Mouse (Mus musculus) hematopoietic stem cell, adult 5-6 weeks (primary cell): ENCODE results near the gene Prss50. TPM values are rescaled to one million over a fixed set of nuclear protein-coding genes. Genes with fewer than 3 reads are reported as not detected.
A peak's percentile ranks its signal among the peaks of the same experiment; 100 is the strongest.

ENCODE experiments used
- ATAC-seq, 2 experiments: fragments of 125-278 bp in 1 of 2; replicated peaks in 1 of 2; 2 replicates each; pipeline ENCODE4 v1.8.0; 2016 to 2017; ENCODE audit warnings: inconsistent platforms in 2 of 2, mild to moderate bottlenecking in 2 of 2, moderate number of reproducible peaks in 2 of 2, low read depth in 1 of 2, moderate TSS enrichment in 1 of 2; ENCODE audit not compliant: low FRiP score in 2 of 2, poor library complexity in 2 of 2, severe bottlenecking in 2 of 2, insufficient read depth in 1 of 2, low TSS enrichment in 1 of 2
- total RNA-seq: library from RNA; stranded (forward); fragments of 172-1452, 232-1000 nt; gene quantifications from 2 replicates; pipeline ENCODE4 v1.2.3, GENCODE M21; 2017

Gene Prss50
- total RNA-seq, 1 experiment from 2014 or later, result not detected

DNA sequence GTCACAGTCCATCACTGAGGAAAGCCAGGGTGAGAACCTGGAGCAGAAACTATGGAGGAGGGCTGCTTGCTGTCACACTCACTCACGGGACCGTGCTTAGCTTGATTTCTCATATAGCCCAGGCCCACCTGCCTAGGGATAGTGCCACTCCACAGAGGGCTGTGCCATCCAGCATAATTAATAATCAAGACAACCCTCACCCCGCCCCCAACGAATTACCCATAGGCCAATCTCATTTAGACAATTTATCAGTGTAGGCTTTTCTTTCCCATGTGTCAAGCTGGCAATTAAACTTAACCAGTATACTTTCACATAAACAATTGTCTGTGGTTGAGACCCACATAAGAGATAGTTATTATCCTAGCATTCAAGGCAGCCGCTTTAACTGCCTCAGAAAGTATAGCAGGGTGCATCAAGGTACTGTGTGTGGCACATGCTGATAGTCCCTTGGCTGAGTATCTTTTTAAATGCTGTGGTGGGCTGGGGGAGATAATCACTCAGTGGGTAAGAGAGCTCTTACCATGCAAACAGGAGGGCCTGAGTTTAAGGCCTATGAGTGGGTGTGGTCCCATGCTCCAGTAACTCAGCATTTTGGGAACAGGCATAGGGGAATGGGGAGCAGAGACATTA lies 1.3 kb downstream of the Prss50 start:
- peak; percentile 31 to 37; a peak in 1 of 4 replicates for ATAC-seq

DNA sequence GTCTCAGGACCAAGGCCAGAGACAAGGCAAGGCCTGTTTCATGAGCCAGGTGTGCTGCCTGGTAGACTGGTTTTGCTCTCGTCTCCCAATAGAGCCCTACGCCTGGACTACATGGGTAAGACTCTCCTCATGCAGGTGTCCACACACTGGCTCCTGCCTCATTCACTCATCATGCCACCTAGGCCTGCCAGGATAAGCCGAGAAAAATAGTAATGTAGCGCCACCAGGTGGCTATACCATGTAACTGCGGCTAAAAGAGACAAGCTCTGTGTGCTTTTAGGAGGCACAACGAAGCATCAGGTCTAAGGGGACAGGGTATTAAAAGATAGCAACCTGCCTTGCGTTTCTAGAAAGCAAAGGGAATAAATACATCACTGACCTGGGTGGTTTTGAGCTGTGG lies 13.3 kb downstream of the Prss50 start:
- ATAC-seq, result peak; percentile 63 to 66

DNA sequence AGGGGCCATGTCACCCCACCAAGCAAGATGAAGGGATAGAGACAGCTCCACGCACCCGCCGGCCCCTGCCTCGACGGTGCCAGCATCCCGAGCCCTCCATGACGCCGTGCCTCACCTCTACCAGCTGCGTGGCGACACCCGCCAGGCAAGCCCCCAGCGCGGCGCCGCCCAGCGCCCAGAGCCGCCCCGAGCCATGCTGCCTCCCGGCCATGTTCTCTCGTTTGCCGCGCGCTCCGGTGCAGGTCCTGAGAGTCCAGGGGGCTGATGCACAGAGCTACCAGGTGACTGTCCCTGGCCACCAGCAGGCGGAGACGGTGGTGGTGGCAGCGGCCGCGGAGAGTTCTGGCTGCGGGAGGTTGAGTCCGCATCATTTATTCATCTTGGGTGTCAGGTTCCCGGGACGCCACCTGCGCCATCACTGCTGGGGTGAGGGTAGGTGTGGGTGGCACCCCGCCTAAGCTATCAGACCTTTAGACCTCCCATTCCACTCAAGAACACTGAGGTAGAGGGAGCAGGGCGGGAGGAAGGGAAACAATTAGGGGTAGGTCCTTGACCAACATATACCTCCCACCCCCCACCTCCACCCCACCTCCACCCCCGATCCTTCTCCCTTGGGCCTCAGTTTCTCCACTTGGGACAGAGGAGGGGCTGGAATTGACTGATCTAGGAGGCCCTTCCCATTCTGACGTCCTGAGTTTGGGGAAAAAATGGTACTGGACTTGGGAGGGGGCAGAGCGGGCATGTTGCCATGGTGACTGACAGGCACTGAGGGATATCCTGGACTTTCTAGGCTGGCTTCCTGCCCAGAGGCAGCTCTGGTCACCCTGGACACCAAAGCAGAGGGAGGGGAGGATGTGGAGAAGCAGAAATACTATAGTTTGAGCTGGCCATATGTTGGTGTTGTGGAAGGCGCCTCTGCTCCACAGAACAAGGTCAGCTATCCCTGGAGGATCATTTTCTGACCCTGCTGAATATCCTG lies 16.2 kb downstream of the Prss50 start:
- ATAC-seq, result peak in 1 of 2 experiments; percentile 12; a peak in 1 of 4 replicates

DNA sequence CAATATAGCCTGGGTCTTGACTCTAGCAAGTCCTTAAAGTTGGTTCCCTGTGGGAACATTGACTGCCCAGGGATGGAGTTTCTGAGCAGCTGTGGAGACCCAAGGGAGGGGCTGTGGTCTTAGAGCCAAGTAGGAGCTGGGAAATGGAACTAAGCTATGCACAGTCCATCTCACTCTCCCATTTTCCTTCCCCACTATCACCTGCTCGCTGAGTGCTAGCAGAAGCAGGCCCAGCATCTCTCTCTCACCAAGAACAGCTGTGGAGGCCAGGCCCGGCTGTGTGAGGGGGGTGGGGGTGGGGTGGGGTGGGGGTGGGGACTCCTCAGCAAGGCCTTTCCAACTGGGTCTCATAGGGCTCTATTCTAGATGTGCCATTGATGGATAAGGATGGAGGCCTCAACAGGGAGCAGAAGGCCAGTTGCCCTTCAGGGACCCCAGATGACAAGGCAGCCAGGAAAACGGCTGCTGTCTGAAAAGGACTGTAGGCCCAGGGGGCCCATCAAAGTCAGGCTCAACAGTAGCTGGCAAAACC lies 17.0 kb downstream of the Prss50 start:
- no peak for ATAC-seq

DNA sequence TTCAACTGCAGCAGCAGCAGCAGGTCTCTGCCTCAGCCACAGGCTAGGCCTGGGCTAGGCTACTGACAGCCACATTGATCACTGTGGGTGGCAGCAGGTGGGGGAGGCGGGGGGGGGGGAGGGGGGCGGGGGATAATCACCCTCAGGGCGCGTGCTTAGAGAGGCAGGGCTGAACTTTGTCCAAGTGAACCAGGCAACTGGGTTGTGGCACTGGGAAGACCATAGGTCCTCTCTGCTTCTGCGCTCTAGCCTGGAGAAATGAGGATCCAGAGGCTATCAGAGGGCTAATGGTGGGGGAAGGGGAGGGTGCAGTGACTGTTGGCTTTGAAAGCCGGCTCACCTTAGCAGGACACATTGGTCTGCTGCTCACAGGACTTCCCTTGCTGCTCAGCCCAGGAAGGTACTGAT lies 17.5 kb downstream of the Prss50 start:
- no peak for ATAC-seq

DNA sequence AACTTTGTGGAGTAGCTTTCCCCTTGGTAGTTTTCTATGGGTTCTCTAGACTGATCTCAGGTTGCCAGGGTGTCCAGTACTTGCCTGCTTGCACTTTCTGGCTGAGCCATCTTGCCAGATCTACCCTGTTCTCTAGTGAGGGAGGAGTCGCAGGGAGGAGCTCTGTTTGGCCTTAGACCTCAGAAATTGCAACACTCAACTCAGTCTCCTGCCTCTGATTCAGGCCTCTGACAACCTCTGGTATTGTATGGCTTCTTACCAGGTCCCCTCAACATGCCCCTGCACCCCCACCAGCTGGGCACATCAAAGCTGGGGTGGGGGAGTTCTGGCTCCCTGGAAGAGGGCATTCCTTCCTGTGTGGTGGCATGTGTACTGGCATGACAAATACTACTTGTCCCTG lies 19.6 kb downstream of the Prss50 start:
- ATAC-seq, result no peak

DNA sequence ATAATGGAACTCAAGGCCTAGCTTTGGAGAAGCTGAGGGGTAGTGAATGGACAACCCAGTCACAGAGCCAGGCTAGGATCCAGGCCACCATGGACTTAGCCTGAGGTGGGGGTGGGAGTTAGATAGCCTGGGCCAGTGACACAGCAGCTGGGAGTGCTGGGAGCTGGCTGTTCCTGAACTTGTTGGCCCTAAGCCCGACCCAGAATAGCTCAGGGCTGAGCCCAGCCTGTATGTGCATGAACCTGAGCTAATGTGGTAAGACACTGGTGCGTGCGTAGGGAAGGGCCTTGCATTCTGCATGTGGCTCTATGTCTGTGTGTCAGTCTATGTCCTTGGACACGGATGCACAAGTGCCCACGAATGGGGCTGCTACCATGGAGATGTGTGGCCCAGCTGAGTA lies 20.1 kb downstream of the Prss50 start:
- ATAC-seq, result no peak

DNA sequence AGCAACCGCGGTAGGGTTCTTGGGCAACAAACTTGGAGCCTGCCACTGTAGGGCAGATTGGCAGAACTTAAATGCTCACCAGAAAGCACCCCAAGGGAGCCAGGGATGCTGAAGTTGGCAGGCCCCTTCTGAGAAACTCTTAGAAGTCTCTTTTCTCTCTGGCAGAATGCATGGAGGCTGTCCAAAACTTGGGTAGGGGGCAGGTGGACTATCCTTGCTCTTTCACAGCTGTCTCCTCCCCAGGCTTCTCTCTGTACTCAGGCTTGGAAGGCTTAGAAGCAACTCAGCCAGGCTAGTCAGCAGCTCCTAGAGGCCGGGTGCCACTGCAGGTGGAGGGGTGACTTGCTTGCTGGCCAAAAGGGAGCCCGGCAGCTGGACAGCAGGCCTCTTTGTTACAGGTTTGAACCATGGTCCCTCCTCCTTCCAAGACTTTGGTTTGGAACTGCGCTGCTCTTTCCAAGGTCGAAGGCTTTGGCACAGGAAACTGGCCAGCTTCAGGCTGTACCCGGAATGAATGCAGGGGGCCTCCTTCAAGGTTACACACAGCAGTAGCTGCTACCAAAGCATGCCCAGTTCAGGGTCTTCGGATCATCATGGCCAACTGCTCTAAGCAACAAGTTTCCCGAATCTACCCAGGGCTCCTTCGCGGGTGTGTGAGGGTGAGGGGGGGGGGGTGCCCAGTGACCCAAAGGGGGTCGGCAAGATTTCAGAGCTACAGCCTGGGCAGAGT lies 21.6 kb downstream of the Prss50 start, which contains the start of gene Als2cl:
Gene Als2cl (plus strand): TSS at position 680 of the 730 bp plus-strand sequence.
- ATAC-seq, result no peak

DNA sequence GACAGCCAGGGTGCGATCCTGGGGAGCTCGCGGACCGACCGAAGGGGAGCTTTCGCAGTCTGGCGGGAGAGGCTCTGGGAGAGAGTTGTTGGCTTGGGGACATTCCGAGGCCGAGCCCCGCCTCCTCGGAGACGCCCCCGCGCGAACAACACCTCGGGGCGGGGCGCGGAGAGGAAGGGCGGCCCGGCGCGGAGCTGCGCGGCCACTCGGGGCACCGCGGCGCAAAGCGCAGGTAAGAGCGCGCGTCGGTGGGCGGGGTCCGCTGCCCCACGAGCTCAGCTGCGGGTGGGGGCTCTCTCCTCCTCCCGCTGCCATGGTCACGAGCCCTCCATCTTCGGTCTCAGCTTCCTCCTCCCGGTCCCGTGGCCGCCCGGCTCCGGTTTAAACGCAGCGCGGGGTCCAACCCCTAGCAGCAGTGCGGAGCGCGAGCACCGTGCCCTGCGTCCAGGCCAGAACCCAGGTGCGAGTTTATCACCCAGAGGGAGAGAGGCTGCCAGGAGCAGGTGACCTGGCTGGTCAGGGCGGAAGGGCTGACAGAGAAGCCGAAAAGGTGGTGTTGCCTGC lies 22.3 kb downstream of the Prss50 start, which contains the start of gene Tmie:
Gene Tmie (minus strand): TSS at position 116 of the 564 bp plus-strand sequence.
- ATAC-seq, result peak; percentile 18 to 50

DNA sequence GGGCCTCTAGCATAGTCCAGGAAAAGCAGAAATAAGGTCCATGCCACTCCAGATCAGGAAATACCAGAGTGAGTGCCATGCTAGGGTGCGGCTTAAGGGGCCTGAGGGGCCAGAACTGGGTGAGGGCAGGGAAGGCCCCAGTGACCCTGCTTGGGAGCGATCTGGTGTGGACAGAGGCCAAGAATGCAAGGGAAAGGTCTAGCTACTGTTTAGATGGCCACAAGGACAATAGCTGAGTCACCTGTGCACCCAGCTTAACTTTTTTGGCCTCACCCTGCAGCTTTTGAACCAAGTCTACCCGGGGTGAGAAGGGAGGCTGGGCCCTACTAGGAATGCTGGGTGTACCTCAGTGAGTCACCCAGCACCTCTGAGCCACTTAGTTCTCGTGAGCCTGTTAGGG lies 23.0 kb downstream of the Prss50 start:
- no peak for ATAC-seq

DNA sequence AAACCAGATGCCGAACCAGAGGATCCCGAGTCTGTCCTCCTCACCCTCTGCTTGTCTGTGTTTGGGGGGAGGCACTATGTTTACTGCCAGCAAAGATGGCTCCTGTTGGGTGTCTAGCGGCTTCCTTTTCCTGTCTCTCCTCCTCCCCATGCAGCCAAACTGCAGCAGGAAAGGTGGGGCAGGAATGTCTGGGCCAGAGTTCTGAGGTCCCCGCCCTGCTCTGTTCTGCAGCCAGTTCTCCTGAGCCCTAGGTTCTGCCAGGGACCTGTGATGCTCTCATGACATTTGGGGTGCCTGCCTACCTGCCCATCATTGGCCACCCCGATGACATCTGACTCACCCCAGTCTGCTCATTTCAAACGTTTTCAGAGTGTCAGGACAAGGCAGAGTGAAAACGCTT lies 24.2 kb downstream of the Prss50 start:
- ATAC-seq, result no peak

DNA sequence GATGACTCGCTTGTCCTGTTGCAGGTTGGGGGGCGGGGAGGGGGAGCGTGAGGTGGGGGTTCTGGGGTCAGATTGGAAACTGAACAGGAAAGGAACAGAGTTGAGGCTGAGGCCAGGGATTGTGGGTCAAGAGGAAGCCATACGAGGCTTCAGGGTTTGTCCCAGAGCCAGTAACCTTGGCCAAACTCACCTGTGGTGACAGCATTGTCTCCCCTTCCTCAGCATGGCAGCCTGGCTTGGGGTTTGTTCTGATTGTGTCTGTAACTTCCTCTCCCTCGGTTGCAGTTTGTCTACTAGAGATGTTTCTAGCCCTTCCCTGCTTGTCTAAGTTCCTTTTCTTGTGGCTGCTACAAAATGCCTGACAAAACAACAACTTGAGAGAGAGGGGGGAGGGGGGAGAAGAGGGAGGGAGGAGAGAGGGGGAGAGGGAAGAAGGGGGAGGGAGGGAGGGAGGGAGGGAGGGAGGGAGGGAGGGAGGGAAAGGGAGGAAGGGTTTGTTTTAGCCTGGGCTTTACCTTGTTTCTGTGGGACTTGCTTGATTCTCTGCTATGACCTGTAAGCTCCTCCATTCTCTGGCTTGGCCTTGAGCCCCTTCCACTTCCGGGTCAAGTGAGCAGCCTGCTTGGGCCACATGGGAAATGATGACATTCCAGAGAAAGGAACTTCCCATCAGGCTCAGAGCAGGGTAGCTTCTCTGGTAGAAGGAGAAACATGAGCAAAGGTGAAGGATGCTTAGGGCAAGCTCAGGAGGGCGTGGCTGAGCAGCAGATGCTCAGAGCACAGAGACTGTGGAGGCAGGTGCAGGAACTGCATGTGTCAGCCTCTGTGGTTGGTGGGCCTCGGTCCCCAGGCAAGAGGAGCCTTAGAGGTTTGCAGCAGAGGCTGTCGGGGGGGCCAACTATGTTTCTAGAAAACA lies 29.9 kb downstream of the Prss50 start:
- no peak for ATAC-seq

DNA sequence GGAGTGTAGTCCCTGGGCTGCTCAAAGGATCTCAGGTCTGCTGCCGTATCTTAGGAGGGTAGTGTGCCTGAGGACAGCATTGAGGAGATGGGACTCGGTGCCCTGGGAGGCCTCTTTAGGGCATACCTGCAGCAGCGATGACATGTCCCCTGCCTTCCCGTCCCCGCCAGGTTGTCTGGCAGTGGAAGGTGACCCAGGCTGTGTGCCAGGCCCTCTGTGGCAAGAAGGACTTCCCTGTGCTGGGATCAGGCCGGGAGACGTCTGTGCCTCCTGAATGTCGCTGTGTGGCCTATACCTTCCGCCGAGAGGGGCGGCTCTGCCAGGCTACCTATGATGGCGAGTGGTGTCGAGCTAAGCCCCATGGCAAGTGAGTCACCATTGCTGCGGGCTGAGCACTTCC lies 31.2 kb downstream of the Prss50 start:
- ATAC-seq, result no peak

DNA sequence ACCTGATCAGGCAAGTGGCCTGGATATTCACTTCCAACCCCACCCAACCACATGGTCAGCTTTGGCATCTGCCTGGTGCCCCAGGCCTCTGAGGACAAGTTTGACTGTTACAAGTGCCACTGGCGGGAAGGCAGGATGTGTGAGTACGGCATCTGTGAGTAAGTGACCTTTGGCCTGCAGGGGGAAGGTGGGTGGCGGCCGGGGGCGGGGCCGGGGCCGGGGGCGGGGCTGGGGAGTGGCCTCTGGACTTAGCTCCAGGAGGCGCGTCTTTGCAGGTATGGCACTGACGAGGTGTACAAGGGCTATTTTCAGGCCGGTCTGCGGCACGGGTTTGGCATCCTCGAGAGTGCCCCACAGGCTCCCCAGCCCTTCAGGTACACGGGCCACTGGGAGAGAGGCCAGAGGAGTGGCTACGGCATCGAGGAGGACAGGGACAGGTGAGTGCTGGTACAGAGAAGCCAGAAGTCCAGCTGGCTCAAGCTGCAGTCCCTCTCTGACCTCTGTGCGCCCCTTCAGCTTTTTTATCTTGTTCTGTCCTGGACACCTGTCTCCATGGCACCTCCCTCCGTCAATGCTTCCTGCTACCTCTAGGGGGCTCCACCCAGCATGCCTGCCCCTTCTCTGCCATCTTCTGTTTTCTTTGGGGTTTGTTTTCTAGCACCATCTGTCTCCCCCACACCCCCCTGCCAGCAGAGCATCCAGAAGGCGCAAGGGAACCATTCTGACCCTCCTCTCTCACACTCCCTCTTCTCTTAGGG lies 32.4 kb downstream of the Prss50 start:
- no peak for ATAC-seq

DNA sequence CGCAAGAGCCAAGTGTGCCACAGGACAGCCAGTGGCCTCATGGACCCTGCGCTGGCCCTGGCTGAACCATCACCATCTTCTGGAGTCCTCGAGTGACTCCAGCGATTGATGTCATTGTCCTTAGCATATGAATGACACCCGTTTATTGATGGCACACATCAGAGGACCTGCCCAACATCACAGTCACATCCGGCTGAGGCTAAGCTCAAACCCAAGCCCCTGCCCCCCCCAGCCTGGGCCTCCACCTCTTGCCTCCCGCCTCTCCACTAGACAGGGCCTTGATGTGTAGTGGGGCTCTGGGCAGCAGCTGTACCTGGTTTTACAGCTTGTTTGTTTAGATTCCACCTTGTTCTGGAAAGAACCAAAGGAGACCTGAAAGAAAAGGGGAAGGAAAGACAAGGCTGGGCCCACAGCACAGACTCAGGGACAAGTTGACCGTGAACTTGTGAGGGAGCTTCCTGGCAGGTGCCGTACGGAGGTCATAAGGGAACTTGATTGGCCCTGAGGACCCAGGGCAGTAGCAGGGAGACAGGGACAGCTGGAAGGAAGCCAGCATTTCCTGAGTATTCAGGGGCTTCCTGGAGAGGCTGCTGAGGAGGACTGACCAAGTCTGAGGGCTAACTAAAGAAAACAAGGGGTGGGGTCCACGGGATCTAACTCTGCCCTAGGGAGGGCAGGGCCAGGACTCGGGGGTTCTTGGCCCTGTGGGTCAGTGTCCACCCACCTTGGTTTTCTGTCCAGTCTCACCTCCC lies 33.5 kb downstream of the Prss50 start:
- ATAC-seq, result peak; percentile 58 to 64
